Mouse (Mus musculus) G1E (cell line): Measurements from ENCODE around the gene Tk1.

ENCODE experiments used
- CTCF ChIP-seq: IDR thresholded peaks from 2 replicates; pipeline ENCODE4 v1.5.1; 2012; ENCODE audit warnings: low read depth, low read length, inconsistent platforms, mixed read lengths
- GATA1 ChIP-seq: IDR thresholded peaks from 2 replicates; pipeline ENCODE4 v1.6.1; 2012; ENCODE audit warnings: borderline replicate concordance, low read length, inconsistent platforms, mixed read lengths

- TF ChIP-seq CTCF = no peak
- TF ChIP-seq GATA1 = no peak
Measured at GRCm38 (mm10) chr11:117855975-117856374, 30.1 kb upstream of the Tk1 start.
